Mouse (Mus musculus): ENCODE data around the gene Cacna1d. TPM values are rescaled to one million over a fixed set of nuclear protein-coding genes. Genes with fewer than 3 reads are reported as not detected.

The Cacna1d gene
- polyA plus RNA-seq, 1 experiment = 26.2 TPM

DNA sequence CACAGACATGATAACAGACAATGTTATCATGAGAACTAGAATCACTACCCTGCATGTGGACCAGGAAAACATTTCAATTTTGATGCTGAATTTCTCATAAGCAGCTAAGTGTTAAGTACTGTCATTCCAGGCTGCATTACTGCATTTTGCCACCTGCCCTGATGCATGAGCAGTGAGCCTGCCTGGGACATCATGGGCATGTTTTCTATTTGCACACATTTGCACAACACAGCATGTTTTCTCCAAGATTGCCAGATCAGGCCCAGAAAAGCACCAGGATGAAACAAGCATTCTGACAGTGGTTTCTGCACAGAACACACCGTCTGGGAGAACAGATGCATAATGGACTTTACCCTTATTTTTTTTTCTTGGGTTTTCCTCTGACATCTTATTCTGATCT lies 294.3 kb downstream of the Cacna1d start:
- no peak for TF ChIP-seq POLR2A (IDR thresholded peaks at IDR 0.05; ENCODE audit: borderline replicate concordance, extremely low read depth, low read depth, low read length)
- Histone ChIP-seq H3K4me1 (ENCODE audit: control insufficient read depth, insufficient read depth, low read length) (no peaks in the 10 kb centered on the region), H3K4me3 (replicated peaks; ENCODE audit: extremely low read depth, low read depth, low read length) (no peak overlapping the region)
- DNase-seq = no peak
- WGBS = 76% methylated on average over 1 of the region's 1 CpGs

- DNase-seq = no peak
- no peaks in the 10 kb centered on the region for H3K4me1 ChIP-seq (ENCODE audit: control insufficient read depth, insufficient read depth, low read length)
- TF ChIP-seq CTCF (IDR thresholded peaks at IDR 0.05; ENCODE audit: insufficient read depth, low read length) = no peak
- no peak for TF ChIP-seq POLR2A (IDR thresholded peaks at IDR 0.05; ENCODE audit: borderline replicate concordance, extremely low read depth, low read depth, low read length)
- no peak overlapping the region for H3K4me3 ChIP-seq (replicated peaks; ENCODE audit: extremely low read depth, low read depth, low read length)
- 45% methylated on average over 5 of the region's 5 CpGs for WGBS
Observed at GRCm38 (mm10) chr14:30196235-30196634, 295.0 kb downstream of the Cacna1d start.

- no peaks in the 10 kb centered on the region for H3K4me1 ChIP-seq (ENCODE audit: control insufficient read depth, insufficient read depth, low read length)
- no peak for TF ChIP-seq POLR2A (IDR thresholded peaks at IDR 0.05; ENCODE audit: borderline replicate concordance, extremely low read depth, low read depth, low read length)
- TF ChIP-seq CTCF (IDR thresholded peaks at IDR 0.05; ENCODE audit: insufficient read depth, low read length) = no peak
- no peak overlapping the region for H3K4me3 ChIP-seq (replicated peaks; ENCODE audit: extremely low read depth, low read depth, low read length)
- WGBS = 86% methylated on average over 5 of the region's 5 CpGs
- DNase-seq = no peak
Observed at GRCm38 (mm10) chr14:30190308-30190971, 300.8 kb downstream of the Cacna1d start.

DNA sequence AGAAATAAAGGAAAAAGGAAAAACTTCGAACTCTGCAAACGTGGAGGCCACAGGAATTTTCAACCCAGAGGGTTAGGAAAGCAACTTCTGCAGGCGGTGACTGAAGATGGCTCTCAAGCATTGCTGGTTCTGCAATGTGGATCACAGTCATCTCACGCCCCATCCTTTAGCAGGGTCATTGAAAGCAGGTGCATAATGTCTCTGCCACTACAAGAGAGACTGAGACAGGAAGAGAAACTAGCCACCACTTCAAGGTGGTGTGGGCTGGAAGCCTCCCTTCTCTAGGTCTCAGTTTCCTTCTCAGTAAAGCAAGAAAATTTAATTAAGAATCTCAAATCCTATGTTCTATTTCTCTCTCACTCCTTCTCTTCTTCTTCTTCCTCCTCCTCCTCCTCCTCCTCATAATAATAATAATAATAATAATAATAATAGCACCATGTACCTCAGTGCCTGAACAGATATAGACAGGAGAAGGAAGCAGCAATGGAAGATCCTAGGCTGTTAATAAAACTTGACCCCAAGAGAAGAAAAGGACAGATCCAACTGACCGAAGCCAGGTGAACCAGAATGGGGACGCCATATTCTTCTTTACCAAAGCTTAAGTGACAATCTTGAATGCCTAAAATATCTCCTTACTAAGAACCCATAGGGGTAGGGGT lies 305.5 kb downstream of the Cacna1d start:
- 0 out of 2 replicates have a peak, but pooled peaks cover 2% of the 10 kb centered on the region for H3K4me1 ChIP-seq (ENCODE audit: control insufficient read depth, insufficient read depth, low read length)
- no peak overlapping the region for H3K4me3 ChIP-seq (replicated peaks; ENCODE audit: extremely low read depth, low read depth, low read length)
- no peak for DNase-seq
- WGBS = 73% methylated on average over 6 of the region's 6 CpGs
- TF ChIP-seq CTCF (IDR thresholded peaks at IDR 0.05; ENCODE audit: insufficient read depth, low read length) (no peak), POLR2A (IDR thresholded peaks at IDR 0.05; ENCODE audit: borderline replicate concordance, extremely low read depth, low read depth, low read length) (no peak)

DNA sequence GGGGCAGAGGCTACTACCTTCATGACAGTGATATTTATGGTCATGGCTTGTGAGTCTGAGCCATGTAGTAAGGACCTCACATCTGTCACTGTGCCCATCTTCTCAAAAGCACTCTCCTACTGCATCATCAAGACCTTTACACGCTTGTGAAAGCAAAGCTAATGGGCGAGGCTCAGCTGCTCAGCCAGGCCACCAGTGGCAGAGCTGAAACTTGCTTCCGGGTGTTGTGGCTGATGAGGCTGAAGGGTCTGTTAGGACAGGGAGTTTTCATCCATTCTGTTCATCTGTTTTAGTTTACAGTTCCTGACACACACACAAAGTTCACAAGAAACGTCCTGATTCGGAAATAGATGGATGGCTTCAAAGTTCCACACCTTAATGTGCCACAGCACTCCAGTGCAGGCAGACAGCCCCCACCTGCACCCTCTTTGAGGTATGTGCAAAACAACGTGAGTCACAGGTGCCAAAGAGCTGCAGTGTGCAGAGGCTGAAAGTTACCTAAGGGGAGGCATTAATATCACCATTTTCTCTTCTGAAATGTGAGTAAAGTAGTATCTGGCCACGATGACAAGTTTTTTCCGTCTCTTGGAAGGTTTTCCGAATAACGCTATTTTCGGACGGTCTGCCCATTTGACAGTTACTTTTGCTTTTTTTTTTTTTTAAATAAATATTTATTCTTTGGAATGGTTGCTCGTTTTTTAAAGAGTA lies 306.7 kb downstream of the Cacna1d start:
- TF ChIP-seq CTCF (IDR thresholded peaks at IDR 0.05; ENCODE audit: insufficient read depth, low read length) (no peak), POLR2A (IDR thresholded peaks at IDR 0.05; ENCODE audit: borderline replicate concordance, extremely low read depth, low read depth, low read length) (no peak)
- DNase-seq = no peak
- H3K4me3 ChIP-seq (replicated peaks; ENCODE audit: extremely low read depth, low read depth, low read length) = no peak overlapping the region
- 0 out of 2 replicates have a peak, but pooled peaks cover 2% of the 10 kb centered on the region for H3K4me1 ChIP-seq (ENCODE audit: control insufficient read depth, insufficient read depth, low read length)
- 54% methylated on average over 13 of the region's 13 CpGs for WGBS

DNA sequence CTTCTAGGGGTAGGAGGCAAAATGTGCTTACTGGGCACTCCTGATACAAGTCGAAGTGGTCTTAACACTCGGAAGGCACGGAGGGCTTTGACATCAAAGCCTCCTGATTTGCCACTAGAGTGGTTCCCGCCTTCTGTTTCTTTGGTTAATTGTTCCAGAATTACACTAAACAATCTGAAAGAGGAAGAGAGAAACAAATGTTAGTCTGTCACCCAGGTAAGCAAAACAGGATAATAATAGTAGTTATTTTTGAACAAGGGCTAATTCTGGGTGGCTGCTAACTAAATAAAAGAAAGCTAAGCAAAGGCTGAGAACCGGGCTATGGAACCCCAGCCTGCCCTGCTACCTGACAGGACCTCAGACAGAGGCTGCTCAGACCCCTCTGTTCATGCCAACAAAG lies 307.2 kb downstream of the Cacna1d start:
- TF ChIP-seq CTCF (IDR thresholded peaks at IDR 0.05; ENCODE audit: insufficient read depth, low read length) (no peak), POLR2A (IDR thresholded peaks at IDR 0.05; ENCODE audit: borderline replicate concordance, extremely low read depth, low read depth, low read length) (no peak)
- Histone ChIP-seq H3K4me1 (ENCODE audit: control insufficient read depth, insufficient read depth, low read length) (0 out of 2 replicates have a peak, but pooled peaks cover 2% of the 10 kb centered on the region), H3K4me3 (replicated peaks; ENCODE audit: extremely low read depth, low read depth, low read length) (no peak overlapping the region)
- DNase-seq = no peak
- WGBS = 69% methylated on average over 5 of the region's 5 CpGs

DNA sequence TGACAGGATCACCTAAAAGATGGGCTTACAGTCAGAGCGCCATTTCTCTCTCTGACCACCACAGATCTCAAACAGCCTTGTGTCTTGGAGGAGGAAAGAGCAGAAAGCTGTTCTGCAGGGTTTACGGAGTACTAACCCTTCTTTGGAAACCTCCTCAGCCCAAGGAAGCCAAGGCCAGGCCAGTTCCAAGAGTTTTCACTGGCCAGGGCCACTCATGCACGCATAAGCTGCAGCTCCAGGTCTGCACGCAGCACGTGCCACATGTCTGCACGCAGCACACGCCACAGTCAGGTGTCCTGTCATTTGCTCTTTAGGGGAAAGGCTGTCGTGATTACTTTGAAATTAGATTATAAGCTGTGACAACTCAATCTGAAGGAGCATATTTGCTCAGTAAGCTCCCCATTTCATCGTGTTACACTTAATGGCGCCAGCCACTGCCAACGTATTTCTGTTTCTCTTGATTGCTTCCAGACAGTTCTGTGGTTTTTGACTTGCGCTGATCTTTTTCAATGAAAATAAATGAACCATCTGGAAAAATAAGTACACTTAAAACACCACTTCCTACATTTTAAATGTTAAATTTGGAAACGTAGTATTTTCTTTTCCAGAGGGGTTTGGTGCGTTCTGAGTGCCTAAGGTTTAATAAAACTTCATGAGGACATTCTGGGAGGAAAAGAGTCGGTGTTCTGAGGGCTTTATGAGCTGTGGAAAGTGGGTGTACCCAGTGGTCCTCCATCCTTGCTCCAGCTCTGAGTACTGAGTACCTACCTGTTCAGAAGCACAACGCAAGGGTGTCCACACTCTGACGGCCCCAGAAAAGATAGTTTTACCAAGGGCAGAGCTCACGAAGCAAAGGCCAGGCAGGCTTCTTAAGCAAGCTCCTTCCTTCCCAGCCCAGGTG lies 308.4 kb downstream of the Cacna1d start:
- no peak for DNase-seq
- 84% methylated on average over 18 of the region's 18 CpGs for WGBS
- Histone ChIP-seq H3K4me3 (replicated peaks; ENCODE audit: extremely low read depth, low read depth, low read length) (no peak overlapping the region), H3K4me1 (ENCODE audit: control insufficient read depth, insufficient read depth, low read length) (0 out of 2 replicates have a peak, but pooled peaks cover 2% of the 10 kb centered on the region)
- TF ChIP-seq POLR2A (IDR thresholded peaks at IDR 0.05; ENCODE audit: borderline replicate concordance, extremely low read depth, low read depth, low read length) (no peak), CTCF (IDR thresholded peaks at IDR 0.05; ENCODE audit: insufficient read depth, low read length) (no peak)

- Histone ChIP-seq H3K4me3 (replicated peaks; ENCODE audit: extremely low read depth, low read depth, low read length) (no peak overlapping the region), H3K4me1 (ENCODE audit: control insufficient read depth, insufficient read depth, low read length) (no peaks in the 10 kb centered on the region)
- WGBS = 91% methylated on average over 4 of the region's 4 CpGs
- TF ChIP-seq POLR2A (IDR thresholded peaks at IDR 0.05; ENCODE audit: borderline replicate concordance, extremely low read depth, low read depth, low read length) = no peak
- DNase-seq = no peak
Observed at GRCm38 (mm10) chr14:30178306-30178705, 312.9 kb downstream of the Cacna1d start.

GRCm38 (mm10) chr14:30177850-30178249 lies 313.4 kb downstream of the Cacna1d start:
- no peak for DNase-seq
- 28% methylated on average over 5 of the region's 5 CpGs for WGBS
- Histone ChIP-seq H3K4me3 (replicated peaks; ENCODE audit: extremely low read depth, low read depth, low read length) (no peak overlapping the region), H3K4me1 (ENCODE audit: control insufficient read depth, insufficient read depth, low read length) (no peaks in the 10 kb centered on the region)
- TF ChIP-seq CTCF (IDR thresholded peaks at IDR 0.05; ENCODE audit: insufficient read depth, low read length) (no peak), POLR2A (IDR thresholded peaks at IDR 0.05; ENCODE audit: borderline replicate concordance, extremely low read depth, low read depth, low read length) (no peak)
